Mouse (Mus musculus) embryo, embryonic 9.5 days (tissue): ENCODE results near the gene Slc22a16.
"Not testable (repeated sequence)": the region's sequence is repeated elsewhere in the genome, so short reads cannot be mapped to it uniquely, and the experiment has no call there.

Source experiments
- DNase-seq: peaks from one replicate; pipeline ENCODE4 v3.0.0-alpha.2; 2017; ENCODE audit errors: extremely low spot score

Gene Slc22a16

DNA sequence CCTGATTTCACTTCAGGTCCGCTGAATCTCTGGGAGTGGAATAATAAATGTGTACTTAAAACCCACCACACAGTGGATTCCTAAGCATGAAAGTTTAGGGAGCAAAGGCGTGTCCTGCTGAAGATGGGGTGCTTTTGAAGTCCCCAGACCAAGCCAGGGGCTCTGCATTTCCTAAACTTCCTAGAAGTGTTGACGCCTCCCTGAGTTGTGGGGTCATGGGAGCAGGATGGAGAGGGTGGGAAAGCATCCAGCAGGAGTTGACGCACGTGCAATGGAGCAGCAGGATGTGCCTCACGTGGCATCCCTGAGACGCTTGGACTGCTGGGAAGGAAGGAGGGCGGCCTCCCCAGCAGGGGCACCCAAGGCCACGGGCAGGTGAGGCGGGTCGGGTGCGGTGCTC lies at the start of gene Slc22a16:
TSS of gene Slc22a16 (plus strand) at position 301 of the 400 bp plus-strand sequence.
- no peak for DNase-seq

DNA sequence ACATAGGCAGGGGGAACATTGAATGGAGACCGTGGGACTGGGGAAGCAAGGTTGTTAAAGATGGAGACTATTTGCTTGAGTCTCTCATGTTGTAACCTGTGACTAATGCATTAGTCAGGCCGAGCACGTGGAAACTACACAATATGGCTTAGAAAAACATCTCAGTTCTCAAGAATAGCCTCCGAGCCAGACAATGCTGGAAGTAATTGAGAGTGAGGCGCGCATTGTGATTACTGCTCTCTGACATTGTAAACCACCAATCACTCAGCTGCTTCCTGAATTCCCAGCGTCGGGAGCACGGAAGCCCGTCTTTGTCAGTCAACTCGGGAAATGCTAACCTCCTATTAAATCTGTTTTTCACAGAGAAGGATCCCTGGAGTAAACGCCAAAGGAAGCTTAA lies 48.6 kb upstream of the Slc22a16 start:
- DNase-seq = peak; percentile 57

DNA sequence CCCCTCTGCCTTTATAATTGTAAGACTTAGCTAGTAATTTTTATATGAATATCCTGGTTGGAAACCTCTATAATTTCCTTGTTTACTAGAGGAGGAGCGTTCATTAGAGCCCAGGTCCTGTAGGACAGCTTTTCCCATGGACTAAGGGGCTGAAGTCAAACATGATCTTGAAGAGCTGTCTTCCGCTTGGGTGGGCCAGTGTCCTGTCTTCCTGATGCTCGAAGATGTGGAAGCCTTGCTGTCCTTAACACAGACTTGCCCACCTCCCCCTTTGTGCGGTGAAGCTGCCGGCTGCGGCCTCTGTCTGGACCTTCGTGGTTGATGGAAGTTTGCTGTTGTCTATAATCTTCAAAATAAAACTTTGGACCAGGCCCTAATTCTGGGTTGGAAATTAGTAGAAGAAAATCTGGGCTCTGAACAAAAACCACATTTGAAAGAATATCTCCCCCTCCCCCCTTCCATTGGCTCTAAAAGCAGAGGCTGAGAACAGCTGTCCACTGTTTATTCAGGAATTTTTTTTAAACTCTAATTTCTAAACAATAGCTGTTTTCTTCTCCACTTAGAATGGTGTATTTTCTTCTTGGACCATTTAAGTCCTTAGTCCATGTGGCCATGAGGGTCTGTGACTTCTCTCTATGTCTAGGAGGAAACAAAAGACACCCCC lies 46.7 kb upstream of the Slc22a16 start:
- DNase-seq = no peak

DNA sequence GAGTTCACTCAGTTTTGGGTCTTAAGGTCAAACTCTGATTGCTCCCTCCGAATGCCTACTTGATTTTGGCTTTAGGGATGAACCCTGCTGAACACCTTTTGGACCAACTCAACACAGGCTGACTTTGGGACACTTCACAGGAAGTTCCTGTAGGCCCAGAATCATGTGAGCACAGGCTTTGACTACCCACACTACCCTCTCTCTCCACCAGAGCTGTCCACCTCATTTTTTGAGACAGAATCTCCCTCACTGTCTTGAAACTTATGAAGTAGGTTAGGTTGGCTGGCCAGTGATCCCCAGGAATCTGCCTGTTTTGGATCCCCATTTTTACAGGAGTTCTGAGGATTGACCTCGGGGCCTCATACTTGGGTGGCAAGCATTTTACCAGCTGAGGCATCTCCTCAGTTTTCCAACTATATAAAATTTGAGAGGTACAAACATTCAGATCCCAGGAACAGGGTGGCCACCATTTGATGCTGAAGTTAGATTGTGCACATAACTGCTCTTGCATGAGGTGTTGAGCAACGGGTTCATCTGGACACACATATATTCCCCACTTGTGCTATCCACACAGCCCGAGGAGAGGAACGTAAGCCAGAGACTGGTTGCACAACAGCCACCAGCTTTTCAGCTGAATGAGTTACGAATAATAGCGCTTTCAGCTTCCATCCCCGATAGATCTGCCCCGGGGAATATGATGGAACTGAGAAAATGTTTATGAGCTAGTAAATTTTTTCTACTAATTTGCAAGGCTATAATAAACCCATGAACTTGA lies 45.9 kb upstream of the Slc22a16 start:
- no peak for DNase-seq

DNA sequence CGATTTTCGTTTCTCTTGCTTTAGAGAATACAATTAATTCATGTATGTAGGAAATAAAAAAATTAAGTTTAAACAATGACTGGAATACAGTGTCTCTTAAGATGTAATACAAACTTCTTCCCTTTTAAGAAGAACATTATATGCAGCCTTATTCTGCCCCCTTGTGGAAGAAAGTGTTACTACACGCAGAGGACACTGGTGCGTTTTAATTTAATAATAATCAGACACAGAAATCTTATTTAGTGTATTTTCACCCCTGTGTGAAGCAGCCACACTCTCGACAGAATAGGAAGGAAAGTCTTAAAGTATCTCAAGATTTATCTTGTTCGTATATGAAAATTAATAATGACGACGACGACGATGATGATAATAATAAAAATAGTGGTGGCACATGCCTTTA lies 45.1 kb upstream of the Slc22a16 start:
- peak; percentile 59 for DNase-seq

DNA sequence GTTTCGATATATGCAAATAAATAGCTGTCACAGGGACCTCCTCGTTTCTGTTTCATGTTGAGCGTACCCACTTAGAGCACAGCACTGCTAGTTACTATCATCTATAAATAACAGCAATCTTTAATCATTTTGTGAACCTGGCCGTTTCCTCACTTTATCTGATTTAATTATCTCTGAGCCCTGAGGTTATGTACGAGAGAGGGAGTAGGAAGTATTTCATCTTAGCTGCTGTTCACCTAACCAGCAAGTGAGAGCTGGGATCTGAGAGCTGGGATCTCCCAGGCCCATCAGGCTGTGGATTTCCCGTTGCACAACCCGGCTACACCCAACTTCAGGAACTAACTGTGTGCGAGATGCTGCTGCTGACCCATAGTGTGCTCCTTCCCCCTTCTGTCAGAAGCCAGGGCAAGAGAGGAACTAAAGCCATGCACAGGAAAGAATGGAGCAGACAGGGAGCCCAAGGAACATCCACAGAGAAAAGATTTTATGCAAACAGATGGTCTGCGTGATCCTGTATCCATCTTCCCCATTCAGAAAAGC lies 44.5 kb upstream of the Slc22a16 start:
- no peak for DNase-seq

DNA sequence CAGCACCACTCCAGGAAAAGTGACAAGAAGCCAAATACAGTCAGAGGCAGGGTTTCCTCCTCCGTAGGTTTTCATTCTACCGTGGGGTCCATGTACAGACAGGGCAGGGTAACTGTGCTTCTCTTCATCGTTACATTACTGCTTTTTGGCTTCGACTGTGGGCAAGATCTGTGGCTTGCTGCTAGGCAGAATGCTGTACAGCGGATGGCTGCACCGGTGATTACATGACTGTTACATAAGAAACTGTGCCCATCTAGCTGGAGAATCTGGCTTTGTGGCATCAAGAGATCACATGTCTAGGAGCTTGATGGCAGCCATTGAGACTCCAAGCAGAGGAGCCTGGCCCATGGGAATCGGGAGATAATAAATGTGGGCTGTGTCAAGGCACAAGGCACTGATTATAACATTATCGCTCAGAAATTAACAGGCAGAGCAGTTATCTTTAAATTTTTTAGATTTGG lies 43.8 kb upstream of the Slc22a16 start:
- DNase-seq = no peak

DNA sequence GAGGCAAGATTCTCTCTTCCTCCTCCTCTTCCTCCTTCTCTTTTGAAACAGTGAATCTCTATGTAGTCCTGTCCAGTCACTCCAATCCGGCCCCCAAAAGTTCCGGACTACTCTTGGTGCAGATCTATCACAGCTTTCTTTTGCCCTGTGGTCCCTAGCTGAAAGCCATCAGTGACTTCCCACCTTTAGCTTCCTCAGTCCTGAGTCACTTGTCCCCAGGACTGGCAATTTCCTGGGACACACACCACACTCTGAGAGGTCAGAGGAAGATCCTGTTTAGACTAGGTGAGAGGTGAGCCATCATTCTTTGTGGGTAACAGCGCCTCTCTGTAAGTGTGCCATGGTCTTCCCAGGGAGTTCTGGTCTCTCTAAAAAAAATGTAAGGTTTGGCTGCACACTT lies 43.1 kb upstream of the Slc22a16 start:
- no peak for DNase-seq

DNA sequence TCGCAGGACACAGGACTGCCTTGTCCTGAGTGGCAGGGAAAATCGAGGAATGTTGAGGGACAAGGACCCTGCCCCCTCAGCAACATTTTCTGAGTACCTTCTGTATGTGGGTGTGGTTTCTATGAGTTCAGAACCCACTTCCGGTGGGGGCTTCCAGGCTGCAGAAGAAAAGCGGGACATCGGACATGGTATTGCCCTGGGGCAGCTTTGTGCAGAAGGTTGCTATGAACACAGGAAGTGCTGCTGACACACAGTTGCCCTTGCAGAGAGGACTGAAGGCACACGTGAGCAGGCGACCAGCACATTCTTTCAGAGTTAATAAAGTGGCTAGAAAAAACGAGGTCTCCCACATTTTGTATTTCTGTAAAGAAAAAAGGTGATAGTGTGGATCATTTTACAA lies 42.6 kb upstream of the Slc22a16 start:
- no peak for DNase-seq

DNA sequence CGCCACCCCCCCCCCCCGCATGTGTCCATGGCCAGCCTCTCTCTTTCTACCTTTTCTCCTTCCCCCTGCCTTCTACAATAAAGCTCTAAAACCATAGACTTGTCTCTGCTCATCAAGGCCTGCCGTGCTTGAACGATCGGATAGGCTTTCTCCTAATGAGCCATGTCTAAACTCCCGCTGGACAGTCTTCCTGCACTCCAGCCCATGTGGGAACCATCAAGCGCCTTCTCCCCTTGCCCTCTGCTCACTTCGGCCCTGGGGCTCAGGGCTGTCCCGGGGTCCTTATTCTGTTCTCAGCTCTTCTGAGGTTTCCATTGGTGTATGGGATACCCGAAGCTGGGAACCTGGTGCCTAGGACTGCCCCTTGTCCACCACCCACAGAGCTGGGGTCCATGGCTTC lies 41.5 kb upstream of the Slc22a16 start:
- DNase-seq = no peak

DNA sequence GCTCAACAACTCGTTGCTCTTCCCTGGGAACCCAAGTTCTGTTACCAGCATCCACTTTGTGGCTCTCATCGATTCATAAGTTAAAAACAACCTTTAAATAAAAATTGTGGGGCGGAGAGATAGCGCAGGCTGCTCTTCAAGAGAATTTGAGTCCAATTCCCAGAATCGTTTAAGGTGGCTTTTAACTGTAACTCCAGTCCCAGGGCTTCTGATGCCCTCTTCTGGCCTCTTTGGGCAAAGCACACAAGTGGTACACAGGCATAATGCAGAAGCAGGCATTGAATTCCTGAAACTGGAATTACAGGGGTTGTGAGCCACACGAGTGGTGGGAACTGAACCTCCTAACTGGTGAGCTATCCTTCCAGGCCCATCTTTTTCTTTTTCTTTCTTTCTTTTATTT lies 40.5 kb upstream of the Slc22a16 start:
- peak; percentile 51 for DNase-seq

DNA sequence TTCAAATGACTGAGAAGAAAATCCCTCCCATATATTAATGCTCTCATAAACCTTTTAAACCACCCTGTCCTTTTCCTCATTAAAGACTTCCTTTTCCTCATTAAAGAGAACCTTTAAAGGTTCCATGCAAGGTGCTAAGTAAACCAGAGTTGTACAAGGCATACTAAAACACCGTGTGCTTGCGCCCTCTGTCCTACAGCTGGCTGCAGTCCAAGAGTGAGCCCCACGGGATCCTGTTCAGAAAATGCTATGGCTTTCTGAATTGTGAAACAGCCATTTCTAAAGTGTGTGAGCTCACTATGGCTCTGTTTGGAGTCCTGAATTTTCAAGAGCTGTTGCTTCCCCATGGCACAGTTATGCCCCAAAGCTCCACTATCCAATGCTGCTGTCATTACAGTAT lies 39.5 kb upstream of the Slc22a16 start:
- no peak for DNase-seq

DNA sequence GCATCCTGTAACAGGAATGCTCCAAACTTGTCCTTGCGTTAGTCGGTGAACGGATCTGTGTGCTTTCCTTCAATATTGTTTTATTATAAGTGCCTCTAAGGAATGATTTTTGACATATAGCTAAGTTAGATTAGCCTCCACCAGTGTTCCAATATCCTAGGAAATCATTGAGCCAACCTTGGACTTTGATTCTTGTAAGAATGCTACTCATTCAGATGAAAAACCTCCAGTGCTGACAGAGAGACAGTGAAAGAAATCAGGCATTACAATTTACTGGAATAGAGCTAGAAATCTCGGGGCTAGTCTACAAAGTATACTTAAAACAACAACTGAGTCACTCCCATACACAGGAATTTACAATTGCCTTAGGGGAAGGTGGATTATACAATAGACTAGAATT lies 37.5 kb upstream of the Slc22a16 start:
- DNase-seq = not testable (repeated sequence)

DNA sequence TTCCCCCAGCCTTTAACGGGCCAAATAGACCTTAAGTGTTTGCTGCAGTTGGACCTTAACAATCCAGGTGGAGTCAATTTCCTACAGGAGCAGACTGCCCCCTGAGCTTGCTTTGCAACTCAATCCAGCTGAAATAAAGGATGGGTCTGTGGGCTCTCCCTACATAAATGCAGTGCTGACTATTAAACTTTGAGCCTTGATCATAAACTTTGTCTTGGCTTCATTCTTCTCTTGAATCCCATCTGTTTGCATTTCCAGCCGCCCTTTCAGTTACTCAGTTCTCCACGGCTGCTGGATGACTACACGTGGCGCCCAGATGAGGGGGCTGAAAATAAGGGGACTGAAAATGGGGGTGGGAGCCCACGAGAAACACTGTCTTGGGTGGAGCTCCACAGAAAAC lies 28.8 kb upstream of the Slc22a16 start:
- DNase-seq = no peak

DNA sequence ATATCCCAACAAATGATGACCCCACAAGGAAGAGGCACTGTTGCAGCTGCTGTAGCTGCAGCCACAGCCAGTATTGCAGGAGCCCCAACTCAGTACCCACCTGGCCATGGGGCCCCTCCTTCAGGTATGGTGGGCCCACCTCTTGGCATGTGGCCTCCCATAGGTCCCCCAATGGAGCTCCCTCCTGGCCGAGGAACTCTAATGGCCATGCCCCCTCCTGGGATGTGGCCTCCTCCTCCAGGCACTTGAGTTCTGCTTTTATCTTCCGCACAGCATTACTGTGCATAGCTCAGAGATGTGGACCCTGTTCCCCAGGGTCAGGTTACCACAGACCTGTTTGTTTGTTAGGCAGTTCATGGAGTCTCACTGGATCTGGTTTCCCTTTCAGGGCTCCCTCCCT lies 20.8 kb upstream of the Slc22a16 start:
- DNase-seq = no peak

DNA sequence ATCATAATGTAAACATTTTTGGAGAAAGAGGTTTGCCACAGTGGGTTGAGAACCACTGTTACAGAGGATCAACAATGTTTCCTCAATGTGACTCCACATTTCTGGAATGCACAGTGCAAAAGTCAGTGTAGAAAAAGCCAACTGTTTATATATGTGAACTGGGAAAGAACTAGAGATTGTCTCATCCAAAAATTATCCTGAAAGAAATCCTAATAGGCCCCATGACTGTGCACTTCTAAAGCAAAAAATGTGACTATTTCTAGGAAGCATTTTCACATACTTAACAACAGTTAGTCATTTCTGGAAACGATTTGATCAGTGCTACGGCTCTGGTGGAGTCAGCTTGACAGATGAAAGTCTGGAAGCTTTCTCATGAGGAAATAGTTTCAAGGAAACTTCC lies 18.3 kb upstream of the Slc22a16 start:
- DNase-seq = no peak

DNA sequence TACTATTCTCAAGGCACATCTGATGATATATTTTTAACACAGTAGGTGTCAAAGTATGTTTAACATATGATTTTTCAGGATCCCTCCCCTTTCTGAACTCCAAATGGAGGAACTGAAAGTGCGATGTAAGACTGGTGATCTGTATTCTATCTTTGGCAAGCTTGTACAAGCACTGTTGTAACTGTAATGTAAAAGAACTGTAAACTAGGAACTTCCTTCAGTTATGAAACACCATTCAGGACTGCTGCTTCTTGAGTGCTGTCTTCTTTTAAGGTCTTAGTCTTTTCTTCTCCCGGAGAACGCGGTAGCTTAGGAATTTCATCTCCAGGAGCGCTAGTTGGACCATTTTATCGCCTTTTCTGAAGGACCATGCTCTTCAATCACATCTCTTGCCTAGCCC lies 4.4 kb upstream of the Slc22a16 start:
- not testable (repeated sequence) for DNase-seq

DNA sequence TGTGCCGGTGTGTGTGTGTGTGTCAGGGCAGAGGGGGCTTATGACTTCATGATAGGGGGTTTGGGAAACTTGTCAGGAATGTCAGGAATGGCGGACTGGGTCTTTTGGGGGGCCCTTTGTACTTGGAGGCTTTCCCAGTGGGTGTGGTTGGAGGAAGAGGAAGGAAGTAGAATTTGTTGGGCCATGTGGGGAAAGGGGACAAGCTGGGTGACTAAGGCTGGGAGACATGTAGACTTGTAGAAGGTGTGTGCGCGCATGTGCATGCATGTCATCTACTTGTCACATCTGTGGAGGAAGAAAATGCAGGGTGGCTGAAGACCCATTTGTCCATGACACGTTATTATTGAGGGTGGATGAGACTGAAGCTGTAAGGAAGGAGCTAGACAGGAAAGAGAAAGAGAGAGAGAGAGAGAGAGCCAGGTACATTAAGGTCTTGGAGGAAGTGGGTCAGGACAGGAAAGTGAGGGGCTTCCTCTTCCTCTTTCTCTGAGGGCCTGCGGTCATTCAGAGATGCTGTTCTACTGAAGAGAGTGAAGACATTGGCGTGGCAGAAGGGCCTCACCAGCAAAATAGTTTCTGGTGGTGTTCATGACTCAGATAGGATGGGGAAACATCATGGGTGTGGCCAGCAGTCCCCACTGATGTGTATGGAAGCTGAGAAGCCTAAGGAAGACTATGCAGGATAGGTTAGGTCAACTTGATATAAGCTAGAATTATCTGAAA lies 5.9 kb downstream of the Slc22a16 start:
- no peak for DNase-seq

DNA sequence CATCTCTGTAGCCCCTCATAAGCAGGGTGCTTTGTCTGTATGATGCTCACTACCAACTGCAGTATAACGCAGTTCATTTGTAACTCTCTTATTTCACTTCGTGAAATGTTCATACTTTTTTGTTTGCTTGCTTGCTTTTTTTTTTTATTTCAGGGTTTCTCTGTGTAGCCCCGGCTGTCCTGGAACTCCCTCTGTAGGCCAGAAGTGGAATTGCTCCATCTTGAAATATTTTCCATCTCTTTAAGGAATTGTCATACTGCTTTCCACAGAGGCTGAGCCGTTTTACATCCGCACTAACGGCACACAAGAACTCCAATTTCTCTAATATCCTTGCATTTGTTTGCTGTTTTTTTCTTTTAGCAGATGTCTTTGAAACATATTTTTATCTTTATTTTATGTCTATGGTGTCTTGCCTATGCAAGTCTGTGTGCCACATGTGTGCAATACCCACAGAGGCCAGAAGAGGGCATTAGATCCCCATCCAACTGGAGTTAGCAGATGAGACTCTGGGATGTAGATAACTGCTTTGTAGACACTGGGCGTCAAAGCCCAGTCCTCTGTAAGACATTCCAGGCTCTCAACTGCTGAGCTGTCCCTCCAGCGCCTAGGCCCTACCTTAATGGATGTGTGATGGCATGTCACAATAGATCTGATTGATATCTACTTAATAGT lies 13.6 kb downstream of the Slc22a16 start:
- DNase-seq = peak; percentile 35

DNA sequence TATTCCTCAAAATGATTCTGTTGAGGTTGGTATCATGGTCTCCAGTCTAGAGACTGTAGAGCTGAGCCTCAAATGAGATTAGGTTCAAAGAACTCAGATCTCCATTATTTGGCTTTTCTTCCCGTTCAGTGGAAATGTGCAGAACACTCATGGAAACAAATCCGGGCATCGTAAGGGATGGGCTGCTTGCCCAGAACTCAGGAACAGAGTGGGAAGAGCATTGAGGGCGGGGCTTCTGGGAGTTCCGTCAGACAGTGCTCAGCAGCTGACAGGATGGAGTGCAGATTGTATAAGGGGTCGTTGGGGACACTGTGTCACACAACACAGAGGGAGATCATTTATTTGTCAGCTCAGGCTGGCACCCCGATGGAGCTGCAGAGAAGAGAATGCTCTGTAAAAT lies 22.1 kb downstream of the Slc22a16 start:
- DNase-seq = no peak

DNA sequence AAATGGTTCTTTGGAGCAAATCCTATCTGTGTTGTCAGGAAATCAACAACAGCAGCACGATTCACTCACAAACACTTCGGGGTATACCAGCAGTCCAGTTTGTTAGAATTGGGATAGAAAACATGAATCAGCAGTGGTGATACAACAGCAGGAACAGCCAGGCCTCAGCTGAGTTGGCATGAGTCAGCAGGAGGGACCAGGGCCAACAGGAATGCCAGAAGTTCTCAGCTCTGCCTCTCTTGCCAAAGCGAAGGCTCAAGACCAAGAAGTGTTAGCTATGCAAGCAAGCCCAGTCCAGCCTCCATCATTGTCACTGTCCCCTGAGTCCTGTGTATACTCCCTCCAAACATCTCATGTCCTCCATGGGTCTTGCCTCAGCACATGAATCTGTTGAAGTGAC lies 27.0 kb downstream of the Slc22a16 start:
- no peak for DNase-seq
